Mouse (Mus musculus): ENCODE data around the gene Ank3.

- TF ChIP-seq CTCF (IDR thresholded peaks at IDR 0.05; ENCODE audit: extremely low read depth, insufficient read length, insufficient replicate concordance, low read depth, low read length) (no peak), POLR2A (IDR thresholded peaks at IDR 0.05; ENCODE audit: low read depth, low read length) (no peak)
Observed at GRCm38 (mm10) chr10:69874806-69875205, 476.2 kb downstream of the Ank3 start.
